21 mouse cellular contexts compared by ENCODE assay signal in genomic region chr1:182048101-182048500, GRCm38 (mm10). TPM values are rescaled to one million over a fixed set of nuclear protein-coding genes. Genes with fewer than 3 reads are reported as not detected.
DNase-seq lines count a peak whose midpoint lies in the region; ATAC-seq and TF ChIP-seq lines count a peak whose summit lies in the region.
"Had no signal": no experiment of that assay in that cellular context is flagged by ENCODE, and none has a peak within 500 bp of the region (broad histone marks: within the 10 kb centered on the region; RNA-seq: fewer than 3 reads in every experiment).

No protein-coding gene starts in this region.

- H3K9me3 ChIP-seq in lung, postnatal 0 days (ENCODE audit: low read length) = no peaks in the 10 kb centered on the region
- H3K9me3 ChIP-seq: G1E had no signal

- H3K9ac ChIP-seq in lung, postnatal 0 days (replicated peaks; ENCODE audit: low read depth) = no peak overlapping the region

- H3K4me1 ChIP-seq in lung, postnatal 0 days (ENCODE audit: insufficient read depth, low read depth, low read length) = no peaks in the 10 kb centered on the region; the same call in 1 of the 2 replicates
- no peaks in the 10 kb centered on the region for H3K4me1 ChIP-seq in lung, adult 2 months (ENCODE audit: control insufficient read depth, insufficient read depth, low read length)

- H3K27ac ChIP-seq in lung, postnatal 0 days (ENCODE audit: low read length) = no peak overlapping the region

- WGBS in lung, postnatal 0 days = 48% methylated on average over 4 of the region's 4 CpGs
- 56% methylated on average over 4 of the region's 4 CpGs for WGBS in lung, adult 2 months

- DNase-seq in lung, postnatal 0 days (ENCODE audit: low spot score) = peak; percentile 69
- DNase-seq in lung, postnatal 4 days = no peak
- peak; percentile 43 for DNase-seq in lung, postnatal 25 days (ENCODE audit: low spot score)
- DNase-seq in lung, adult 2 months = no peak
- DNase-seq in lung, postnatal 36 days = peak; percentile 59
- DNase-seq in lung, postnatal 10 days = no peak
- DNase-seq: adrenal gland, adult 2 months; adrenal gland, adult 8-10 months; adrenal gland, postnatal 10 days; adrenal gland, postnatal 14 days; adrenal gland, postnatal 25 days; adrenal gland, postnatal 36 days; B cell, adult 2 months; cerebellum, adult 11 months; cerebellum, adult 11-12 months; cerebellum, adult 18-20 months had no signal

- no peak for TF ChIP-seq EP300 in lung, postnatal 0 days (IDR thresholded peaks at IDR 0.05)

- H3K27me3 ChIP-seq in lung, postnatal 0 days (replicated peaks; ENCODE audit: insufficient read depth, low read length) = no peaks in the 10 kb centered on the region
- H3K27me3 ChIP-seq: CH12.LX, Patski had no signal

- H3K4me3 ChIP-seq in lung, postnatal 0 days (ENCODE audit: low read depth, low read length) = no peak overlapping the region
- no peak overlapping the region for H3K4me3 ChIP-seq in lung, adult 2 months (replicated peaks; ENCODE audit: extremely low read depth, low read depth, low read length)

- H3K36me3 ChIP-seq in lung, postnatal 0 days (ENCODE audit: insufficient read depth, low read length) = no peaks in the 10 kb centered on the region
- H3K36me3 ChIP-seq: G1E had no signal

- ATAC-seq in lung, postnatal 0 days = peak; percentile 44
- ATAC-seq: activated CD4-positive, CD25-positive, alpha-beta regulatory T cell, adult 4 months; CD4-positive, CD25-positive, alpha-beta regulatory T cell, adult 4 months; Patski had no signal

- no peak for TF ChIP-seq CTCF in lung, postnatal 0 days (IDR thresholded peaks at IDR 0.05)
- TF ChIP-seq CTCF in lung, adult 2 months (IDR thresholded peaks at IDR 0.05; ENCODE audit: insufficient read depth, low read length) = no peak

- no peak for TF ChIP-seq POLR2A in lung, adult 2 months (IDR thresholded peaks at IDR 0.05; ENCODE audit: borderline replicate concordance, extremely low read depth, low read depth, low read length)

- H3K4me2 ChIP-seq in lung, postnatal 0 days (replicated peaks; ENCODE audit: low read depth, low read length) = no peak overlapping the region

RNA-seq across cellular contexts. Expression of gene Enah, which starts 28.3 kb away (rescaled TPM):
- polyA plus RNA-seq in lung, postnatal 0 days (2015; fragmentation: Nextera tagmentation; extraction: Ambion mirVana) = 8.9 and 10.6 TPM in 2 replicates
- polyA plus RNA-seq in lung, adult 2 months (2012; rRNA removed) = 9.8 and 11.1 TPM in 2 replicates
- polyA plus RNA-seq: G1E had no signal

Comparison
In these comparisons a context has a peak if more than half of its experiments do, and no peak if none do; other contexts are left out.
1. DNase-seq: peak in lung, postnatal 0 days (single experiment), lung, postnatal 25 days (single experiment) and lung, postnatal 36 days (single experiment); none in lung, postnatal 4 days (0 of 2), lung, adult 2 months (single experiment) and lung, postnatal 10 days (single experiment).